Mouse (Mus musculus) megakaryocyte, embryonic 14.5 days (primary cell): ENCODE data around the gene Srsf4.

Source experiments
- FLI1 ChIP-seq: IDR thresholded peaks from 2 replicates; pipeline ENCODE4 v1.6.1; 2012; ENCODE audit warnings: low read length, inconsistent platforms, mixed read lengths
- GATA1 ChIP-seq: IDR thresholded peaks from 3 replicates; pipeline ENCODE4 v1.6.1; 2012; ENCODE audit warnings: mixed read lengths, low read length, inconsistent platforms, borderline replicate concordance

- TF ChIP-seq GATA1 (no peak), FLI1 (no peak)
Observed at GRCm38 (mm10) chr4:131920595-131921351, 47.4 kb downstream of the Srsf4 start.
